ENCODE assay signal across 27 mouse cellular contexts in genomic region chr12:38987819-38988218, GRCm38 (mm10).
"Had no signal": no experiment of that assay in that cellular context is flagged by ENCODE, and none has a peak within 500 bp of the region (broad histone marks: within the 10 kb centered on the region; RNA-seq: fewer than 3 reads in every experiment).

No protein-coding gene starts in this region.

- DNase-seq: gastrocnemius, adult 2 months; gastrocnemius, postnatal 10 days; gastrocnemius, postnatal 25 days; heart, adult 18-20 months; heart, postnatal 10 days; heart, postnatal 4 days; kidney, adult 18-20 months; kidney, adult 8-10 months; kidney, postnatal 10 days; kidney, postnatal 25 days; kidney, postnatal 4 days; layer of hippocampus, postnatal 36 days; left cerebral cortex, postnatal 4 days had no signal

- H3K4me3 ChIP-seq: gastrocnemius, adult 2 months; heart, embryonic 10.5 days; heart, embryonic 12.5 days; hindbrain, embryonic 10.5 days; hindbrain, embryonic 12.5 days; intestine, embryonic 15.5 days; layer of hippocampus, adult 2 months; limb, embryonic 13.5 days; limb, embryonic 15.5 days; liver, embryonic 12.5 days had no signal

- H3K4me2 ChIP-seq: heart, embryonic 12.5 days; hindbrain, embryonic 12.5 days; hindbrain, embryonic 14.5 days; intestine, embryonic 15.5 days; limb, embryonic 13.5 days; limb, embryonic 15.5 days; liver, embryonic 12.5 days had no signal

- H3K27me3 ChIP-seq: heart, embryonic 12.5 days; hindbrain, embryonic 12.5 days; intestine, embryonic 15.5 days; limb, embryonic 13.5 days; limb, embryonic 15.5 days; liver, embryonic 12.5 days had no signal

- ATAC-seq: hindbrain, embryonic 16.5 days; inflammation-experienced regulatory T-cells, adult 6 months; intestine, embryonic 15.5 days; intestine, postnatal 0 days; liver, embryonic 12.5 days had no signal

- H3K36me3 ChIP-seq: heart, embryonic 10.5 days; heart, embryonic 12.5 days; hindbrain, embryonic 10.5 days; hindbrain, embryonic 12.5 days; intestine, embryonic 15.5 days; limb, embryonic 13.5 days; limb, embryonic 15.5 days; liver, embryonic 12.5 days had no signal

- H3K27ac ChIP-seq: gastrocnemius, adult 2 months; heart, embryonic 10.5 days; hindbrain, embryonic 10.5 days; hindbrain, embryonic 12.5 days; hindbrain, embryonic 14.5 days; intestine, embryonic 15.5 days; layer of hippocampus, adult 2 months; limb, embryonic 13.5 days; limb, embryonic 15.5 days; liver, embryonic 12.5 days; liver, embryonic 14.5 days had no signal

- H3K9ac ChIP-seq: heart, embryonic 12.5 days; hindbrain, embryonic 12.5 days; hindbrain, embryonic 14.5 days; intestine, embryonic 15.5 days; limb, embryonic 13.5 days; limb, embryonic 15.5 days; liver, embryonic 12.5 days; liver, embryonic 14.5 days had no signal

- H3K4me1 ChIP-seq: heart, embryonic 10.5 days; heart, embryonic 12.5 days; hindbrain, embryonic 10.5 days; hindbrain, embryonic 12.5 days; intestine, embryonic 15.5 days; limb, embryonic 13.5 days; limb, embryonic 15.5 days; liver, embryonic 12.5 days had no signal

- H3K9me3 ChIP-seq: heart, embryonic 10.5 days; heart, embryonic 12.5 days; hindbrain, embryonic 10.5 days; hindbrain, embryonic 12.5 days; intestine, embryonic 15.5 days; limb, embryonic 13.5 days; limb, embryonic 15.5 days; liver, embryonic 12.5 days had no signal
